Mouse (Mus musculus): ENCODE results near the gene Sh3bp5l.

DNA sequence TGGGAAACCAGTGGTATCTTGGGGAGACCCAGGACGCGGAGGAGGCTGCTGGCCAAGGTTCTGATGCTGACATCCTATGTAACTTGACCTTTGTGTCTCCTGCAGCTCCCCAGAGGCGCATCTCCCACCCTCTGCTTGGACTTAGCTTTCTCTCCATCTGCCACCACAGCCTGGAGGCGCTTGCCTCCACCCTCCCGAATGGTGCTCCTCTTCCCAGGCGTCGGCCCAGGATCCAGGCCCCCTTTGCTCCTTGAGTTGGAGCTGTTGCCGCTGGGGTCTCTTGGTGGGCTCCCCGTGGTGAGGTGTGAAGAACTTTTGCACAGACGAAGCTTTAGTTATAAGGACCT, 598 bp downstream of the Sh3bp5l start:
- TF ChIP-seq POLR2A (IDR thresholded peaks at IDR 0.05; ENCODE audit: insufficient read depth, low read depth, low read length) (no peak), CTCF (IDR thresholded peaks at IDR 0.05) (no peak)

All from heart, adult 2 months (tissue).